Mouse (Mus musculus): ENCODE measurements around the gene Kcnj10. TPM values are rescaled to one million over a fixed set of nuclear protein-coding genes. Genes with fewer than 3 reads are reported as not detected.
A peak's percentile ranks its signal among the peaks of the same experiment; 100 is the strongest.

The Kcnj10 gene
- total RNA-seq, 2 experiments from 2014 or later: 2.2 to 2.3 TPM

DNA sequence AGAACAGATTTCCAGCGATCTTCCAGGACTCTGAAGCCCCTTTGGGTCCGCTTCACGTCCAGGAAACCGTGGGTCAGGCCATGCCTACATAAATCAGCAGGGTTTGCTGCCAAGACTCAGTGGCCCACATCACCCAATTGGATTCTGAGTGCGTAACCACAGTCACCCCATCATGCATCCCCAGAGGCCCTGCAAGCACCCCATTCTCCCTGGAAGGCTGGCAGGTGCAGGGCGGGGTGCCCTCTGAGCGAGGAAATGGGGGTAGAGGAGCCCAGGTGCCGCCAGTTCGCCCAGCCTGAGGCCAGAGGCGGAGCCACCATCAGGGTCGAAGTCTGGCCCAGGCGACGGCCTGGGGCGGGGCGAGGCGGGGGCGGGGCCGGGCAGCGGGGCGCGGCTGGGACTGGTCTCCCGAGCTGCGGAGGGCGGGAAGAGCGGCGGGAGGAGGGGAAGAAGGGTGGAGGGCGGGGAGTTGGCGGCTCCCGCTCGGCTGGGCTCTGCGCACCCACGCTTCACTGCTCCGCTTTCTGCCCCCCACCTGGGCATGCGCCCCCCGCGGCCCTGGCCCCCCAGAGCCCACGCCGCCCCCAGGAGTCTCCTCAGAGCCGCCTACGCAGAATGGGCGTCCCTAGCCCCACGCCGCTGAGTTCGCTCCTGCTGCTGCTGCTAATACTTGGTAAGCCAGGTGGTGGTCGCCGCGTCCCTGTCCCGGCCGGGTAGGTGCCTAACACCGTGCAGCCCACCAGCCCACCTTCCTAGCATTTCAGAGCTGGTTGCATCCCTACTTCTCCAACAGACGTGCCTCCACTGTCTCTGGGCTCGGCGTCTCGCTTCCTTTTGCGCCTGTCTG, 28.9 kb upstream of the Kcnj10 start:
- DNase-seq (ENCODE audit: low spot score in 2 of 2): peak; percentile 83 to 88

DNA sequence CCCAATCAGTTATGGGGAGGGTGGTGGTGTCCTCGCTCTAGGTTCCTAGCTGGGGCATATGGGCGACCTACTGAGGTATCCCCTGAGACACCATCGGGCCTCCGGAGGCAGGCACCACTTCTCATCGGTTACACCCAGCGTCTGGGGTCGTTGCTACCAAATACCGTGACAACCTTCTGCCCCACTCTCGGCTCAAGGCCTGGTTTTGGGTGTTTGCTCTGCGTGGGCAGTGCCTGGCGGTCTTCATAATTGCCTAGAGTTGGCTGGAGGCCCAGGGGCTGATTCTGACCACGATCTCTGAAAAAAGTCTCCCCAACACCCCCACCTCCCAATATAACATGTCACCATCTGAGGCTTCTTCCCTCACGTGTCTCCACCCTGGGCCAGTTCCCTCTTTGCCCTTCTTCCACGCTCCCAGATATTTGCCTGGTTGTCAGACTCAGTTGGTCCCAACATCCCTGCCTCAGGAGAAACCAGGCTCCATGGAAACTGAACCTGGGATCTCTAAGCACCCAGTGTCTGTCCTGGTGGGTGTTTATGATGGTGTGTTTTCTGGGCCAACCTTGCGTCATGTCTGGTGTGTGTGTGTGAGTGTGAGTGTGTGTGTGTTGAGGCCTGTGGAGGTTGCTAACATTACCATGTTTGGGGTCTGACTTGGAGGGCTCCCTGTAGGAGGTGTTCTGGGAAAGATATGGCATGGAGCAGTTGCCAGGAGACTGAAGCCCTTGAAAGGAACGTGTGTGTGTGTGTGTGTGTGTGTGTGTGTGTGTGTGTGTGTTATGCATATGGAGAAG, 28.0 kb upstream of the Kcnj10 start:
- no peak for DNase-seq (ENCODE audit: low spot score in 2 of 2)

DNA sequence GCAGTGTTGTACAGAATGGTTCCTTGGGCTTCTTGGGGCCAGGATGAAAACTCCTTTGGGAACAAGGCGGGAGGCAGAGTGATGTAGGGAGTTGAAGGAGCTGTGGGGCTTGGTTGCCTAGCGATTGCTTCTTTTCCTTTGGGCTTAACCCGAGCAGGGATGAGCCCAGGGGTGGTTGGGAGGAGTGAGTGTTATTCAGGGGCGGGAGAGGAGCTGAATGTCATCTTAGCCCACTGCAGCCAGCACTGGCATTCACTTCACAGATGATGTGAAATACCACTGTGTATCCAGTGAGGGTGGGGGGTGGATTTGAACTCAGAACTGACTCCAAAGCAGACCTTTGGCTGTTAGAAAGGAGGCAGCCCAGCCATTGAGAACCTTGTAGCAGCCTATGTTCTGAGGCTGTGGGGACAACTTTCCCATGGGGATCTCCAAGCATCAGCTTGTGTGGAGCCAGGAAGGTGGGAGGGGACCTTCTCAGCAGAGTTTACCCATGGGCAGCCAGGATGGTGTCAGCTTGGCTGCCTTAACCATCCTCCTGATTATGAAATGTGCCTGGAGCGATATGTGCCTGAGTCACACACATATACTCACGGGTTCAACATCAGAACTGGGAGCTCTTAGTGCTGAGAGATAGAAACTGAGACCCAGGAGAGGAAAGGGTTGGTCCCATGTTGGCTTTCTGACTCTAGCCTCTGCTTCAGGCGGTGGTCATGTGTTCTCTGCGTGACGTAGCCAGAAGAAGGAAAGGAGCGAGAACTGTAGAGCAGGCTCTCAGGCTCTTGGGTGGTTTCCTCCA, 27.2 kb upstream of the Kcnj10 start:
- no peak for DNase-seq (ENCODE audit: low spot score in 2 of 2)

GRCm38 (mm10) chr1:172314911-172315310, 26.1 kb upstream of the Kcnj10 start:
- DNase-seq (ENCODE audit: low spot score in 2 of 2): no peak

GRCm38 (mm10) chr1:172317431-172317830, 23.6 kb upstream of the Kcnj10 start:
- DNase-seq (ENCODE audit: low spot score in 2 of 2): no peak

DNA sequence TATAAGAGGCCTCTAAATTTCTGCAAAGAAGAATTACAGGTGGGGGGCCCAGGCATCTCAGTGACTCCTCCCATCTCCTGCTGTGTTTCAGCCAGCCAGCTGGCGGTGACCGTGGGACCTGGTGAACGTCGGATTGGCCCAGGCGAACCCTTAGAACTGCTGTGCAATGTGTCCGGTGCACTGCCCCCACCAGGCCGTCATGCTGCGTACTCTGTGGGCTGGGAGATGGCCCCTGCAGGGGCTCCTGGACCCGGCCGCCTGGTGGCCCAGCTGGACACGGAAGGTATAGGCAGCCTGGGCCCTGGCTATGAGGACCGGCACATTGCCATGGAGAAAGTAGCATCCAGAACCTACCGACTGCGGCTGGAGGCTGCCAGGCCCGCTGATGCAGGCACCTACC, 23.1 kb upstream of the Kcnj10 start:
- no peak for DNase-seq (ENCODE audit: low spot score in 2 of 2)

DNA sequence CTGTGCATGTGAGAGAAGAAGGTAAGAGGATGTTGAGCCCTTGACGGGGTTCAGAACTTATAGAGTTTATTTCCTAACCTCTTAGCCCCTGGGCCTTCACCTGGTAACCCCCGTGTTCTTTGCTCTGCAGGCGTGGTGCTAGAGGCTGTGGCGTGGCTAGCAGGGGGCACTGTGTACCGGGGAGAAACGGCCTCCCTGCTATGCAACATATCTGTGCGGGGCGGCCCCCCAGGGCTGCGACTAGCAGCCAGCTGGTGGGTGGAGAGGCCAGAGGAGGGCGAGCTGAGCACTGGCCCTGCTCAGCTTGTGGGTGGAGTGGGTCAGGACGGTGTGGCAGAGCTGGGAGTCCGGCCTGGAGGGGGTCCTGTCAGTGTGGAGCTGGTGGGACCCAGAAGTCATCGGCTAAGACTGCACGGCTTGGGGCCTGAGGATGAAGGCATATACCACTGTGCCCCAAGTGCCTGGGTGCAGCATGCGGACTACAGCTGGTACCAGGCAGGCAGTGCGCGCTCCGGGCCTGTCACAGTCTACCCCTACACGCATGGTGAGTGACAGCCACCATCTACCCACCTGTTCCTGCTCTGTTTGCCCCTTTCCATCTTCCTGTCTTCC, 22.5 kb upstream of the Kcnj10 start:
- DNase-seq (ENCODE audit: low spot score in 2 of 2): no peak

DNA sequence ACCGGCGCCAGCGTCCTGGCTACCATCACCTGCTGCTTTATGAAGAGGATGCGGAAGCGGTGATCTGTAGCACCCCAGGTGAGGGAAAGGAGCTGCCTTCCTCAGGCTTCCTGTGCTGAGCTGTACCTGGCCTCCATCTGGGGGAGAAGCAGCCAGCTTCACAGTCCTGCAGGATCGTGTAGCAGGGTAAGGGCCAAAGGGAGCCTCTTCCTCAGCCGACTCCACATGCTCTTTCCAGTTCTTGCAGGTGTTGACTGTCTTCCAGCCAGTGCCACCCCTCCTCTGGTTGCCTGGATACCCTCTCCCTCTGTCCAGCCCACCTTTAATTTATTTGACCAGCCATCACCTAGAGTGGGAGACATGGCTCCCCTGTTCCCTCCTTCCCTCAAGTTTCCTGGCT, 21.7 kb upstream of the Kcnj10 start:
- no peak for DNase-seq (ENCODE audit: low spot score in 2 of 2)

DNA sequence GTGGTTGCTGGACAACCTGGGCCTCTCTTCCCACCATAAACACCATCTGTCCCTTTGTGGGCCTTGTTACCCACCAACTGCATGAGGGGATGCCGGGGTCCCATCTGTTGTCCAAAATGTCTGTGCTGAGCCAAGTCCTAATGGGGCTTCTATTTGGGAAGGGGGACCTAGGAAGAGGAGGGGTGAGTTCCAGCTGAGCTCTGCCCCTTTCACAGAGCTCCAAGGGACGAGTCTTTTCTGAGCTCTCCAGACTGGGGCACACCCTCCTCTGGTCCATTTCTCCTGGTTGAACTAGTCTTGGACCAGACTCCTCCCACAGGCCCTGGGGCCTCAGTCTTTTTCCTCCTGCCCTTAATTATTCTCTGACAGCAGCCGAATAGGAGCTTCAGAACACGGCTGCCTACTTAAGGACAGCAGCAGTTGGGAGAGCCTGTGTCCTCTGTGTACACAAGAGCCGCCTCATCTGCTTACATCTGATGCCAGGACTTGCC, 21.0 kb upstream of the Kcnj10 start:
- DNase-seq (ENCODE audit: low spot score in 2 of 2): no peak

- DNase-seq (ENCODE audit: low spot score in 2 of 2): no peak
These were observed 18.3 kb upstream of the Kcnj10 start for GRCm38 (mm10) chr1:172322725-172323124.

- DNase-seq (ENCODE audit: low spot score in 2 of 2): no peak
These were observed 17.7 kb upstream of the Kcnj10 start for GRCm38 (mm10) chr1:172323298-172323697.

DNA sequence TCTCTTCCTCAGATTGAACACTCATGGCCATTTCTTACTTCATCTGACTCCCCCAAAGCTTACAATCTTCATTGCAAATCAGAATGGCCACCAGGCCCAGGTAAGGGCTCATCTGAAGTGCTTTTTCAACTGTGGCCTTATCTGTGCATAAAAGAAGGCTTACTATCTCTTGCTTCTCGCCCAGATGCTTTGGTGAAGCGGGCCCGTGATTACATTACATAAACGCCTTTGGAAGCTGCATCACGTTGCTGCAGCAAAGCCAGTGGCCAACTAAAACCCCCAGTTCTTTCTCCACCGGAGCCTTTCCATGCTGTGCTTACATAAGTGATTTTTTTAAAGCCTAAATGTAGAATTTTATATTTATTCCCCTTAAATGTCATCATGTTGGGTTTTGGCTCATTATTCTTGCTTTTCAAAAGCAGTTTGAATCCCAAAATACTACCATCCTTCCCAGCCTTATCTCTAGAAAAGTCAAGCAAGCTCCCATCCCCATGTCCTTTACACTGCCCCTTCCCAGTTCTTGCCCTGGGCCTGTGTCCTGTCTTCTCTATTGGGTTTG, 17.1 kb upstream of the Kcnj10 start:
- DNase-seq (ENCODE audit: low spot score in 2 of 2): no peak

- DNase-seq (ENCODE audit: low spot score in 2 of 2): peak in 1 of 2 experiments; percentile 75
These were observed 16.3 kb upstream of the Kcnj10 start for GRCm38 (mm10) chr1:172324725-172325124.

DNA sequence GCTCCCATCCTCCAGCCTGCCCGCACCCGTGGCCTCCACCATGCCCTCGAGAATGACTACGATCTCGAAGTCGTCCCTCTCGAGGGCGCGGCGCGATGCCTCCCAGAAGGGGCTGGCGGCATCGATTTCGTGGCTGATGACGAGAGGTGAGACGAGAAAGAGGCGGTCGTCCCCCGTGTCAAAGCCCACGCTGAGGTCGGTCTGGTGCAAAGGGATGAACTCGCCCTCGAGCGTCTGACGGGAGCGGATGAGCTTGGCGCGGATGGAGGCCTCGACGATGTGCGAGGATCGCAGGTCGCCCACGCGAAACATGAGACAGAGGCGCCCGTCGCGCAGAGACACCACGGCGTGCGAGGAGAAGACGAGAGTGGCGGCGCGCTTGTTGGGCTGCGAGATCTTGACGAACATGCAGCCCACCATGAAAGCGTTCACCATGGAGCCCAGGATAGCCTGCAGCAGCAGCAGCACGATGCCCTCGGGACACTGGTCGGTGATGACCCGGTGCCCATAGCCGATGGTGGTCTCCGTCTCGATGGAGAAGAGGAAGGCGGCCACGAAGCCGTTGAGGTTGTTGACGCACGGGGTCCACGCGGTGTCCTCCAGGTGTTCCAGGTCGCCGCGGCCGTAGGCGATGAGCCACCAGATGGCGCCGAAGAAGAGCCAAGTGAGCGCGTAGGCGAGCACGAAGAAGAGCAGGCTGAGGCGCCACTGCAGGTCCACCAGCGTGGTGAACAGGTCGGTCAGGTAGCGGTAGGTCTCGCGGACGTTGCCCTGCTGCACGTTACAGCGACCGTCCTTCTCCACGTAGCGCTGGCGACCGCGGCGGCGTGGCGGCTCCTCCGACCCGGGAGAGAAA, 15.1 kb upstream of the Kcnj10 start:
- no peak for DNase-seq (ENCODE audit: low spot score in 2 of 2)

DNA sequence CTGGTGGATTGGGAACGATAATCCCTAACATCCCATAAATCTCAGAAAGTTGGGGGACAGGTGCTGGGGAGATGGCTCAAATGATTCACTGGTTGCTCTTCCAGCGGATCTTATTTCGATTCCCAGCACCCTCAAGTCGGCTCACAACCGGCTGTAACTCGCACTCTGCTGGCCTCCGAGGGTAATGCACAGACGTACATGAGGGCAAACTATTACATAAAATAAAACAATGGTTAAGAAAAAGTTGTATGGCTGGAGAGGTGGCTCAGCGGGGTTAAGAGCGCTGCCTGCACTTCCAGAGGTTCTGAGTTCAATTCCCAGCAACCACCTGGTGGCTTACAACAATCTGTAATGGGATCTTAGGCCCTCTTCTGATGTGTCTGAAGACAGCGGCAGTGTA, 14.3 kb upstream of the Kcnj10 start:
- DNase-seq (ENCODE audit: low spot score in 2 of 2): no peak

- no peak for DNase-seq (ENCODE audit: low spot score in 2 of 2)
These were observed 13.6 kb upstream of the Kcnj10 start for GRCm38 (mm10) chr1:172327206-172328001.

- no peak for DNase-seq (ENCODE audit: low spot score in 2 of 2)
These were observed 13.0 kb upstream of the Kcnj10 start for GRCm38 (mm10) chr1:172328041-172328440.

DNA sequence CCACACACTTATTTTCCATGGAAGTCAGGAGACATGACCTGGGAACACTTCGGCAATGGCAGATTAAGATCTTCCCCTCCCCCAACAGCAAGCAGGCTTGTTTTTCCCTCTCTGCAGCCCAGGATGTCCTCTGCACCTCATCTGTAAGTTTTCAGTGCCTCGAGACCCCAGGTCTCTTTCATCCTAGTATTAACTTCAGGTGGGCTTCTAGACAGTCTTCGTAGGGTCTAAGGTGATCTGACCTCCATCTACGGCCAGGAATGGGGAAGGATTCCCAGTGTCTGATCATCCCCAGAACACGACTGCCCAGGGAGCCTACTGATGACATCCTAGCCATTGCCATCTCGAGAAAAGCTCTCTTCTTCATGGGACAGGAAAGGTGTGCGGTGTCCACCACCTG, 12.5 kb upstream of the Kcnj10 start:
- no peak for DNase-seq (ENCODE audit: low spot score in 2 of 2)

DNA sequence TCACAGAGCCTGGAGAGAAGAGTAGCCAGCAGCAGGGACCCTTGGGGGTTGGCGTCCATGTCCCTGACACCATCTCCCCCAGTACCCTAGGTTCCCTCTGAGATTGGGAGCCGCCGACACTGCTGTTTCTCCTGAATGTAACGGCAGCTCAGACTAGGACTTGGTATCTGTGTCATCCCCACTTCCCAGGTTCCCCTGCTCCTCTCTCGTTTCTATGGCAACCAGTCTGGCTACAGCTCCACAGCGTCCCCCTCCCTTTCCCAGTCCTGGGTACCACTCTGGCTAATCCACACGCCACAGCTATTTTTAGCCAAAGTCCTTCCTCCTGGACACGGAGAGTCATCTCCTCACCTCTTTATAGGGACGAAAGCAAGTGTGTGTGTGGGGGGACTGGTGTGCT, 11.9 kb upstream of the Kcnj10 start, which contains the start of gene Kcnj9:
Kcnj9 (minus strand) TSS at position 188 of the 400 bp plus-strand sequence.
- no peak for DNase-seq (ENCODE audit: low spot score in 2 of 2)

Measured in gastrocnemius, postnatal 4 days (tissue).